Mouse (Mus musculus) brain, embryonic 18.5 days (tissue): Measurements from ENCODE around the gene Aacs.
"Not testable (repeated sequence)": the region's sequence is repeated elsewhere in the genome, so short reads cannot be mapped to it uniquely, and the experiment has no call there.

Experiments
- DNase-seq: peaks from one replicate; pipeline ENCODE4 v3.0.0-alpha.2; 2012; ENCODE audit warnings: low read depth, low spot score

The Aacs gene

GRCm38 (mm10) chr5:125465192-125465591 is 10.4 kb upstream of the Aacs start:
- no peak for DNase-seq

GRCm38 (mm10) chr5:125465701-125466106 is 9.9 kb upstream of the Aacs start:
- DNase-seq: peak; percentile 94

- DNase-seq: no peak
Measured at GRCm38 (mm10) chr5:125466483-125466882, 9.1 kb upstream of the Aacs start.

- no peak for DNase-seq
Measured at GRCm38 (mm10) chr5:125467261-125467660, 8.4 kb upstream of the Aacs start.

GRCm38 (mm10) chr5:125470713-125471112 is 4.9 kb upstream of the Aacs start:
- no peak for DNase-seq

GRCm38 (mm10) chr5:125472796-125473475 is 2.7 kb upstream of the Aacs start:
- DNase-seq: no peak

GRCm38 (mm10) chr5:125475030-125475429 is 584 bp upstream of the Aacs start:
- no peak for DNase-seq

GRCm38 (mm10) chr5:125476286-125476625 is 642 bp downstream of the Aacs start:
- DNase-seq: no peak

- no peak for DNase-seq
Measured at GRCm38 (mm10) chr5:125476799-125477198, 1.2 kb downstream of the Aacs start.

- no peak for DNase-seq
Measured at GRCm38 (mm10) chr5:125477533-125477932, 1.9 kb downstream of the Aacs start.

- no peak for DNase-seq
Measured at GRCm38 (mm10) chr5:125478037-125478436, 2.4 kb downstream of the Aacs start.

GRCm38 (mm10) chr5:125479376-125479775 is 3.8 kb downstream of the Aacs start:
- DNase-seq: no peak

GRCm38 (mm10) chr5:125480434-125481231 is 5.0 kb downstream of the Aacs start:
- no peak for DNase-seq

GRCm38 (mm10) chr5:125482474-125482873 is 6.9 kb downstream of the Aacs start:
- DNase-seq: no peak

GRCm38 (mm10) chr5:125483712-125484611 is 8.3 kb downstream of the Aacs start:
- no peak for DNase-seq

- DNase-seq: no peak
Measured at GRCm38 (mm10) chr5:125485031-125485778, 9.6 kb downstream of the Aacs start.

GRCm38 (mm10) chr5:125486088-125486487 is 10.5 kb downstream of the Aacs start:
- no peak for DNase-seq

- no peak for DNase-seq
Measured at GRCm38 (mm10) chr5:125487375-125488115, 11.9 kb downstream of the Aacs start.

- no peak for DNase-seq
Measured at GRCm38 (mm10) chr5:125488116-125488455, 12.5 kb downstream of the Aacs start.

- not testable (repeated sequence) for DNase-seq
Measured at GRCm38 (mm10) chr5:125488953-125489352, 13.3 kb downstream of the Aacs start.

- no peak for DNase-seq
Measured at GRCm38 (mm10) chr5:125491107-125491506, 15.5 kb downstream of the Aacs start.
